Mouse (Mus musculus): ENCODE results near the gene Fam129b. TPM values are rescaled to one million over a fixed set of nuclear protein-coding genes. Genes with fewer than 3 reads are reported as not detected.
A peak's percentile ranks its signal among the peaks of the same experiment; 100 is the strongest.

Fam129b gene
- polyA plus RNA-seq, 1 experiment, result 142 TPM

DNA sequence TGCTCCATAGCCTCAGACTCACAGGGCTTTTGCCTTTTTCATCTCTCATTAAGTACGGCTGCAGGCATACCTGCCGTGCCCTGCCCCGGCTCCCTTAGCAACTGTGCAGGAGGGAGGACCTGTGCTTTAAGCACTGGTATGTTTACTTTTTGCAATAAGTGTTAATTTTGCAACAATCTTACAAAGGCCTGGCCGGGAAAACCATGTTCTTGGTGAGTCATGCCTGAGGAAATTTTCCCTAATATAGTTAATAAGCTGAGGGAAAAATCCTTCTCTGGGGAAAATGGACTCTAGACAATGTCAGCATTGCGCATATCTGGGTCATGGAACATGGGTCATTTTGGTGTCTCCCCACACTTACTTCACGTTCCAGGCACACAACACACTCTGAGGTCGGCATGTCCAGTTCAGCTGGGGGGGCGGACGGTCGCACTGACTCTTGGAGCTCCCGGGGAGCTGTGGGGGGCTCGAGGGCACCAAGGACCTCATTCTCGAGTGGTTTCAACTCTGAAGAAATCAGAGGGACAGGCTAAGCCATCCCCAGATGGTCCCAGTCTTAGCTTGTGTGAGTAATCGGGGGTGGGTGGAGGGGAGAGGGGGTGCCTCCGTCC is 51.8 kb downstream of the Fam129b start:
- Histone ChIP-seq H3K4me1 (ENCODE audit: control insufficient read depth, insufficient read depth, low read length) (no peaks in the 10 kb centered on the region; the same call in 1 of the 2 replicates), H3K27ac (ENCODE audit: insufficient read depth, low read length) (peak overlapping the region; percentile 86), H3K4me3 (ENCODE audit: insufficient read depth, low read length) (no peak overlapping the region)
- TF ChIP-seq CTCF (IDR thresholded peaks at IDR 0.05; ENCODE audit: borderline replicate concordance, insufficient read depth, low read length) (no peak), POLR2A (IDR thresholded peaks at IDR 0.05; ENCODE audit: low read depth, low read length) (no peak)

DNA sequence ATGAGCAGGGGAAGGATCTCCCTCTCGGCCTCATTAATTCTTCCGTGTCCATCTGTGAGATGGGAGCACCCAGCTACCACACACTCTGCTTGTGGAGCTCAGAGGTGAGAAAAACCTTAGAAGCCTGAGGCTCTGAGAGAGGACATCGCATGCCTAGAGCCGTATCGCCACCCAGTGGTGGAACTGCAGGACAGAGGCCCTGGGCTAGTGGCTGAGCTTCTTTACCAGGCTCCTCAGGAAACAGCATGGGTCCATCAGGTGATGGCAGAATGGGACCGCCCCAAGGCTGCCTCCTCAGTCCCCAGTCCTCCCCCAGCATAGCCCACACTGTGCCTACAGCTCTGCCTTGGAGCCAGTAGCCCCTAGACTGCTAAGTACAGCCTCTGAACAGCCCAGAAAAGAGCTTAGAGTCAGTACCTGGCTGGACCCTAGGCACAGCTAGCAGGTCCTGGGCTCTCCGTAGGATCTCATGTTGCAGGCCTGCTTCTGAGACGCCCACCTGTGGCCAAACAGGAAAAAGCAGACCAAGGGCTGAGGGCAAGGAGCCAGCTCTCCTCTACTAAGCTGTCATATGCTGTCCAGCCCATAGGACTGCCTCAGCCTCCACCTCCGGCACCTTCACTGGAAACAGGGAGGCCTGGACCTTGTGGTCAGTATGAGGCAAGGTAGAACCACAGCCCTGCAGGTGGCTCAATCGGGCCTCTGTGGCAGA is 52.5 kb downstream of the Fam129b start:
- Histone ChIP-seq H3K4me3 (ENCODE audit: insufficient read depth, low read length) (no peak overlapping the region), H3K27ac (ENCODE audit: insufficient read depth, low read length) (peak overlapping the region; percentile 86), H3K4me1 (ENCODE audit: control insufficient read depth, insufficient read depth, low read length) (no peaks in the 10 kb centered on the region; the same call in 1 of the 2 replicates)
- no peak for TF ChIP-seq POLR2A (IDR thresholded peaks at IDR 0.05; ENCODE audit: low read depth, low read length)
- peak; percentile 87 for TF ChIP-seq CTCF (IDR thresholded peaks at IDR 0.05; ENCODE audit: borderline replicate concordance, insufficient read depth, low read length)

DNA sequence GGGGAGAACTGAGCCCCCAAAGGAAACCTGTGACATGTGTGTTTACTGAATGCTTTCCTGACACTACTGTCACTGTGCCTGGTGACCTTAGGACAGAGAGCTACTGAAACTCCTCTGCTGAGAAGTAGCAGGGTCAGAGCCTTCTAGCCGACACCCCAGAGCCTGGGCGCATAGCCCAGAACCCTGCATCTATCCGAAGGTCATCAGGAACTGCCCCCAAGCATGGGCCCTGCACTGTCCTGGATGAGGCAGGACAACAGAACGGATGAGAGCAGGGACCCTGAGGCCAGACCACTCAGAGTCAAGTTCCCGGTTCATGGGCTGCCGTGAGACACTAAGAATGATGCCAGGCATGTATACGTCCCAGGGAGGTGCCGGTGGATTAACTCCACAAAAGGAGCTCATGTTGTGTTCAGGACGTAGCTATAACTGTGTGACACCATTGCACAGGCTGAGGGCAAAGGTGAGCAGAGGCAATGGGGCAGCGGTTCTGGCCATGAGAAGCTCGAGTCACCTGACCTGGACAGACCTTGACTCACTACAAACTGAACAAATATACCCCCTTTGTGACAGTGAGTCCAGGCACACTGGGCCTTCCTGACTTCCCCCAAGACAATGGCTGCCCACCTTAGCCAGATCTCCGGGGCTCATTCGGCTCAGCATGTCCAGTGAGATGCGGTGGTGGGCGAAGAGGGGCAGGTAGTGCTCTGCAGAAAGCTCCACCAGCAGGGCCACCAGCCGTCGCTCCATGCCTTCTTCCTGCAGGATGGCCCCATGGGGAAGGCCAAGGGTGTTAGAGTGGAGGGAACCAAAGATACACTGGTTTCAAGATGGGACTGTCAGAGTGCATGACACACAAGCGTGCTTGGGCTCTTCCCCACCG is 53.3 kb downstream of the Fam129b start:
- no peak overlapping the region for H3K4me3 ChIP-seq (ENCODE audit: insufficient read depth, low read length)
- no peaks in the 10 kb centered on the region; the same call in 1 of the 2 replicates for H3K4me1 ChIP-seq (ENCODE audit: control insufficient read depth, insufficient read depth, low read length)
- H3K27ac ChIP-seq (ENCODE audit: insufficient read depth, low read length), result no peak overlapping the region
- TF ChIP-seq POLR2A (IDR thresholded peaks at IDR 0.05; ENCODE audit: low read depth, low read length) (no peak), CTCF (IDR thresholded peaks at IDR 0.05; ENCODE audit: borderline replicate concordance, insufficient read depth, low read length) (no peak)

DNA sequence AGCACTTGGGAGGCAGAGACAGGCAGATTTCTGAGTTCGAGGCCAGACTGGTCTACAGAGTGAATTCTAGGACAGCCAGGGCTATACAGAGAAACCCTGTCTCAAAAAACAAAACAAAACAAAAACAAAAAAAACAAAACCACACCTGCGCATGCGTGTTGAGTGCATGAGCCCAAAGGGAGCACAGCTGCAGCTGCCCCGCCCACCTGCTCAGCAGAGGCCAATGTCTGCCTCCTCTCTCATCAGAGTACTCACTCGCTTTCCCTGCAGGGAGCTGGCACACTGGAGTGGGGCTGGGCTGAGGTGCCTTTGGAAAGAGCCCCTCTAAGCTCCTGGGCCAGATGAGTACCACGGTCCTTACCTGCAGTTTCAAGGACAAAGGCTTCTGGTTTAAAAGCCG is 55.8 kb downstream of the Fam129b start:
- TF ChIP-seq POLR2A (IDR thresholded peaks at IDR 0.05; ENCODE audit: low read depth, low read length), result no peak
- TF ChIP-seq CTCF (IDR thresholded peaks at IDR 0.05; ENCODE audit: borderline replicate concordance, insufficient read depth, low read length), result no peak
- no peak overlapping the region for H3K27ac ChIP-seq (ENCODE audit: insufficient read depth, low read length)
- no peak overlapping the region for H3K4me3 ChIP-seq (ENCODE audit: insufficient read depth, low read length)
- H3K4me1 ChIP-seq (ENCODE audit: control insufficient read depth, insufficient read depth, low read length), result no peaks in the 10 kb centered on the region; the same call in 1 of the 2 replicates

DNA sequence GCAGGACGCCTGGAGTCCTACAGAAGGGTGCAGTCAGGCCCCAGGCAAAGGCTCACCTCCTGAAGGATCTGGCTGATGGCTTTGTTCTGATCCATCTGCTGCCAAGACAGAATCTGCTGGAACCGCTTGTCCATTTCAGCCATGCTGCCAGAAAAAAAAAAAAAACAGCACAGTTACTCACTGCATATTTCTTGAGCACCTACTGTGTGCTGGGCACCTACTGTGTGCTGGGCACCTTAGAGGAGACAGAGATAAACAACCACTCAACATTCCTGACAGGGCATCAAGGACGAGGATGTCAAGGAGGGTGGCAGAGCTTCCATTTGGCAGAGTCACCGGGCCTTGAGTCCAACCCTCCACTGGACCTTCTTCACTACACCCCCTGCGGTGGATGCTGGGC is 62.8 kb downstream of the Fam129b start:
- no peak overlapping the region for H3K4me3 ChIP-seq (ENCODE audit: insufficient read depth, low read length)
- H3K4me1 ChIP-seq (ENCODE audit: control insufficient read depth, insufficient read depth, low read length), result no peaks in the 10 kb centered on the region
- no peak for TF ChIP-seq POLR2A (IDR thresholded peaks at IDR 0.05; ENCODE audit: low read depth, low read length)
- no peak for TF ChIP-seq CTCF (IDR thresholded peaks at IDR 0.05; ENCODE audit: borderline replicate concordance, insufficient read depth, low read length)
- H3K27ac ChIP-seq (ENCODE audit: insufficient read depth, low read length), result no peak overlapping the region

DNA sequence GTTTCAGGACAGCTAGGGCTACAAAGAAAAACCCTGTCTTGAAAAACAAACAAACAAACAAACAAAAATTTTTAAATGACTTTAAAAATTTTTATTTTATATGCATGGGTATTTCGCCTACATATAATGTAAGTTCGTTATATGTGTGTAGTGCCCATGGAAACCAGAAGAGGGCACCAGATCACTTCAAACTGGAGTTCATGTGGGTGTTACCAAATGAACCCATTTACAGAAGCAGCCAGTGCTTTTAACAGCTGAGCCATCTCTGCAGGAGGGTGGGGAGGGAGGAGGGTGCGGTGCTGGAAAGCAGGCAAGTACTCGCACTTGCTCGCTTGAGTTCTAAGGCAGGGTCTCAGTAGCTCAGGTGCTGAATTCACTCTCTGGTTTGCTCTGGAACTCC is 63.5 kb downstream of the Fam129b start:
- Histone ChIP-seq H3K4me1 (ENCODE audit: control insufficient read depth, insufficient read depth, low read length) (no peaks in the 10 kb centered on the region), H3K4me3 (ENCODE audit: insufficient read depth, low read length) (no peak overlapping the region), H3K27ac (ENCODE audit: insufficient read depth, low read length) (no peak overlapping the region)
- TF ChIP-seq POLR2A (IDR thresholded peaks at IDR 0.05; ENCODE audit: low read depth, low read length) (no peak), CTCF (IDR thresholded peaks at IDR 0.05; ENCODE audit: borderline replicate concordance, insufficient read depth, low read length) (no peak)

DNA sequence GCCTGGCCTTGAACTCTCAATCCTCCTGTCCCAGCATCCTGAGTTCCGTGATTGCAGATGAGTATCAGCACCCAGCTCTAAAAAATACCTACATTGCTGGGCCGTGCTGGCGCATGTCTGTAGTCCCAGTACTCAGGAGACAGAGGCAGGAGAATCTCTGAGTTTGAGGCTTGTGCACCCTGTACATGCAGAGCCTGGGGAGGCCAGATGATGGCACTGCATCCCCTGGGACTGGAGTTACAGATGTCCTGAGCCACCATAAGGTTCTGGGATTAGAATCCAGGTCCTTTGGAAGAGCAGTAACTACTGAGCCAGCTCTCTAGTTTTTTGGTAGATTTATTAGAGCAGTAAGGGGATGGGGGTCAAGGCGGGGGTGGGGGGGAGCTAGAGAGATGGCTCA is 64.6 kb downstream of the Fam129b start:
- no peak overlapping the region for H3K4me3 ChIP-seq (ENCODE audit: insufficient read depth, low read length)
- TF ChIP-seq POLR2A (IDR thresholded peaks at IDR 0.05; ENCODE audit: low read depth, low read length) (no peak), CTCF (IDR thresholded peaks at IDR 0.05; ENCODE audit: borderline replicate concordance, insufficient read depth, low read length) (no peak)
- H3K4me1 ChIP-seq (ENCODE audit: control insufficient read depth, insufficient read depth, low read length), result no peaks in the 10 kb centered on the region
- no peak overlapping the region for H3K27ac ChIP-seq (ENCODE audit: insufficient read depth, low read length)

DNA sequence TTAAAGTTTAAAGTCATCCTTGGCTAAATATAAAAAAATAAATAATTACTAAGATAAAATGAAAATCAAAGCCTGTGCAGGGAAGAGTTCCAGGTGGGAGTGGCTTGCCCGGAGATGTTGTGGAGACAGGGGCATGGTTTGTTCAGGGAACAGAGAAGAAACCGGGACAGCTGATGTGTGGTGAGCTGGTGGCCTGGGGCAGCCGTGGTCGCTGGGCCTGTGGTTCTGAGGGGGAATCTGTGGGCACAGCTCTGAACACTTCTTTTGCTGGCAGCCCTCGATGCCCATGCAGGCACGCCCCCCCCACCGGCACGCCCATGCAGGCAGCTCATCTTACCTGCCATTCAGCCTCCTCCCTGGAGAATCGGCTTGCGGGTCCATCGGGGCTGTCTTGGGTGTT is 71.5 kb downstream of the Fam129b start:
- H3K27ac ChIP-seq (ENCODE audit: insufficient read depth, low read length), result no peak overlapping the region
- TF ChIP-seq POLR2A (IDR thresholded peaks at IDR 0.05; ENCODE audit: low read depth, low read length), result no peak
- no peak for TF ChIP-seq CTCF (IDR thresholded peaks at IDR 0.05; ENCODE audit: borderline replicate concordance, insufficient read depth, low read length)
- H3K4me3 ChIP-seq (ENCODE audit: insufficient read depth, low read length), result no peak overlapping the region

DNA sequence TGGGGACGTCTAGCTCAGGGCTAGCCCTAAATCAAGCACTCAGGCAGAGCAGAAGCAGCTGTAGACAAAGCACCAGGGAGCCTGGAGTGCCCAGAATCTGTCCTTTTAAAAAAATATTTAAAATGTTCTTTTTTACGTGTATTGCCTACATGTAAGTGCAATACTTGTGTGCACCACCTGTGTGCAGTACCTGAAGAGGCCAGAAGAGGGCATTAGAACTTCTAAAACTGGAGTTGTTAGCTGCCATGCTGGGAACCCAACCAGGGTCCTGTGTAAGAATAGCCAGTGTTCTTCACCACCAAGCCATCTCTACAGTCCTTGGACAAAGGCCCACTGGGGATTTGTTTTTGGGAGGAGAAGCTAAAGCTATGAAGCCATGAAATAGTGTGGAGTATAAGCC is 78.7 kb downstream of the Fam129b start:
- H3K4me3 ChIP-seq (ENCODE audit: insufficient read depth, low read length), result no peak overlapping the region
- no peaks in the 10 kb centered on the region for H3K4me1 ChIP-seq (ENCODE audit: control insufficient read depth, insufficient read depth, low read length)
- H3K27ac ChIP-seq (ENCODE audit: insufficient read depth, low read length), result no peak overlapping the region
- no peak for TF ChIP-seq POLR2A (IDR thresholded peaks at IDR 0.05; ENCODE audit: low read depth, low read length)
- TF ChIP-seq CTCF (IDR thresholded peaks at IDR 0.05; ENCODE audit: borderline replicate concordance, insufficient read depth, low read length), result no peak

More for the DNA sequence above, 71.5 kb downstream of the Fam129b start:
- no peaks in the 10 kb centered on the region for H3K4me1 ChIP-seq (ENCODE audit: control insufficient read depth, insufficient read depth, low read length)
